Mouse (Mus musculus) neural tube, embryonic 11.5 days (tissue): ENCODE data around the gene Ufc1. TPM values are rescaled to one million over a fixed set of nuclear protein-coding genes. Genes with fewer than 3 reads are reported as not detected.
A peak's percentile ranks its signal among the peaks of the same experiment; 100 is the strongest.

Experiments
- ATAC-seq: fragments of 200-750 bp; cut with Nextera tagmentation; 2 replicates; pipeline ENCODE4 v1.8.0; 2017; ENCODE audit warnings: moderate number of reproducible peaks, mild to moderate bottlenecking, moderate TSS enrichment, moderate library complexity; ENCODE audit not compliant: insufficient read depth, low FRiP score, low TSS enrichment
- DNase-seq: peaks from one replicate; pipeline ENCODE4 v3.0.0-alpha.2; 2015; ENCODE audit warnings: low spot score
- H3K27ac ChIP-seq: fragments of 300-500 bp; sonication (generic); 2 replicates; pipeline ENCODE4 v1.5.1; 2014; ENCODE audit warnings: low read depth, mild to moderate bottlenecking, low read length
- H3K27me3 ChIP-seq: fragments of 300-500 bp; sonication (generic); 2 replicates; pipeline ENCODE4 v1.6.1; 2014; ENCODE audit warnings: mild to moderate bottlenecking, low read length, mixed read lengths; ENCODE audit not compliant: control insufficient read depth, insufficient read depth
- H3K36me3 ChIP-seq: fragments of 300-500 bp; sonication (generic); 2 replicates; pipeline ENCODE4 v1.6.1; 2014; ENCODE audit warnings: mild to moderate bottlenecking, low read length, moderate library complexity, mixed read lengths; ENCODE audit not compliant: control insufficient read depth, insufficient read depth
- H3K4me1 ChIP-seq: fragments of 300-500 bp; sonication (generic); 2 replicates; pipeline ENCODE4 v1.6.1; 2014; ENCODE audit warnings: low read length, mixed read lengths; ENCODE audit not compliant: control insufficient read depth, insufficient read depth
- H3K4me2 ChIP-seq: fragments of 300-500 bp; sonication (generic); 2 replicates; pipeline ENCODE4 v1.6.1; 2014; ENCODE audit warnings: low read depth, mild to moderate bottlenecking, moderate library complexity
- H3K4me3 ChIP-seq: fragments of 300-500 bp; sonication (generic); 2 replicates; pipeline ENCODE4 v1.5.1; 2014; ENCODE audit warnings: low read depth, low read length
- H3K9ac ChIP-seq: fragments of 300-500 bp; sonication (generic); 2 replicates; pipeline ENCODE4 v1.6.1; 2014; ENCODE audit warnings: mild to moderate bottlenecking, low read length
- H3K9me3 ChIP-seq: fragments of 300-500 bp; sonication (generic); 2 replicates; pipeline ENCODE4 v1.6.1; 2016; ENCODE audit warnings: low read length; ENCODE audit not compliant: control insufficient read depth
- WGBS: fragments of 180-500 bp; shearing (Covaris S2); extraction: QIAGEN DNeasy Blood & Tissue Kit; methylation state at CpG from one replicate; pipeline ENCODE4 v1.1.7; 2014; 5-methylcytosine and 5-hydroxymethylcytosine counted together
- polyA plus RNA-seq: library from polyadenylated mRNA; unstranded; fragments of >200 nt; fragmentation: Nextera tagmentation; extraction: Ambion mirVana; gene quantifications from 2 replicates; pipeline ENCODE4 v1.2.1, GENCODE M21; 2014

Gene Ufc1
- polyA plus RNA-seq, 1 experiment from 2014 or later: 103 TPM

GRCm38 (mm10) chr1:171283188-171284160 lies 11.3 kb downstream of the Ufc1 start:
- Histone ChIP-seq H3K9ac (no peak overlapping the region), H3K27ac (no peak overlapping the region), H3K9me3 (no peaks in the 10 kb centered on the region), H3K4me1 (peaks cover 10% of the 10 kb centered on the region; the same call in 1 of the 2 replicates), H3K4me3 (no peak overlapping the region), H3K4me2 (no peak overlapping the region), H3K27me3 (no peaks in the 10 kb centered on the region), H3K36me3 (peaks cover 5% of the 10 kb centered on the region)
- 92% methylated on average over 18 of the region's 18 CpGs for WGBS
- DNase-seq (no peak), ATAC-seq (no peak)

GRCm38 (mm10) chr1:171282086-171282805 lies 12.6 kb downstream of the Ufc1 start:
- 82% methylated on average over 18 of the region's 18 CpGs for WGBS
- H3K9me3 ChIP-seq: no peaks in the 10 kb centered on the region
- H3K27ac ChIP-seq: no peak overlapping the region
- no peak overlapping the region; the same call in 1 of the 2 replicates for H3K4me3 ChIP-seq
- H3K9ac ChIP-seq: no peak overlapping the region; the same call in 1 of the 2 replicates
- peaks cover 6% of the 10 kb centered on the region; the same call in 1 of the 2 replicates for H3K4me1 ChIP-seq
- DNase-seq: no peak
- no peak overlapping the region for H3K4me2 ChIP-seq
- ATAC-seq: no peak
- no peaks in the 10 kb centered on the region for H3K27me3 ChIP-seq
- peaks cover 14% of the 10 kb centered on the region for H3K36me3 ChIP-seq

GRCm38 (mm10) chr1:171281528-171281923 lies 13.3 kb downstream of the Ufc1 start:
- Histone ChIP-seq H3K4me3 (peak overlapping the region; percentile 67), H3K27me3 (no peaks in the 10 kb centered on the region), H3K4me2 (peak overlapping the region; percentile 78), H3K9ac (peak overlapping the region; percentile 50), H3K27ac (peak overlapping the region; percentile 76), H3K4me1 (peaks cover 6% of the 10 kb centered on the region; the same call in 1 of the 2 replicates), H3K9me3 (no peaks in the 10 kb centered on the region), H3K36me3 (peaks cover 14% of the 10 kb centered on the region)
- under 1% methylated on average over 10 of the region's 10 CpGs for WGBS
- ATAC-seq: peak; percentile 49
- DNase-seq: peak; percentile 80

GRCm38 (mm10) chr1:171280916-171281527 lies 13.8 kb downstream of the Ufc1 start, which contains the start of gene Ppox:
TSS of gene Ppox (minus strand) at chr1:171281186.
- Histone ChIP-seq H3K36me3 (peaks cover 15% of the 10 kb centered on the region), H3K4me1 (peaks cover 6% of the 10 kb centered on the region; the same call in 1 of the 2 replicates), H3K9ac (peak within 1 kb of the TSS; percentile 61), H3K27me3 (no peaks in the 10 kb centered on the region), H3K9me3 (no peaks in the 10 kb centered on the region), H3K27ac (peak within 1 kb of the TSS; percentile 76), H3K4me3 (peak within 1 kb of the TSS; percentile 67), H3K4me2 (peak within 1 kb of the TSS; percentile 84)
- ATAC-seq: peak; percentile 98
- WGBS: 0% methylated on average over 26 of the region's 26 CpGs
- peak; percentile 90 for DNase-seq

GRCm38 (mm10) chr1:171280250-171280915 lies 14.4 kb downstream of the Ufc1 start:
- Histone ChIP-seq H3K4me2 (peak overlapping the region; percentile 84), H3K4me1 (peaks cover 6% of the 10 kb centered on the region; the same call in 1 of the 2 replicates), H3K27me3 (no peaks in the 10 kb centered on the region), H3K9me3 (no peaks in the 10 kb centered on the region), H3K4me3 (peak overlapping the region; percentile 67), H3K36me3 (peaks cover 16% of the 10 kb centered on the region), H3K27ac (no peak overlapping the region), H3K9ac (peak overlapping the region; percentile 61)
- ATAC-seq (peak; percentile 40), DNase-seq (no peak)
- 2% methylated on average over 25 of the region's 25 CpGs for WGBS

- Histone ChIP-seq H3K9ac (peak overlapping the region; percentile 61), H3K9me3 (no peaks in the 10 kb centered on the region), H3K4me3 (peak overlapping the region; percentile 67), H3K27me3 (no peaks in the 10 kb centered on the region), H3K4me1 (peaks cover 6% of the 10 kb centered on the region; the same call in 1 of the 2 replicates), H3K36me3 (peaks cover 16% of the 10 kb centered on the region), H3K4me2 (peak overlapping the region; percentile 84), H3K27ac (no peak overlapping the region)
- ATAC-seq (no peak), DNase-seq (no peak)
- WGBS: 68% methylated on average over 5 of the region's 5 CpGs
Observed at GRCm38 (mm10) chr1:171279721-171280120, 15.1 kb downstream of the Ufc1 start.

- H3K36me3 ChIP-seq: peaks cover 18% of the 10 kb centered on the region
- peak overlapping the region; percentile 67; the same call in 1 of the 2 replicates for H3K4me3 ChIP-seq
- no peak overlapping the region; the same call in 1 of the 2 replicates for H3K9ac ChIP-seq
- no peak overlapping the region for H3K4me2 ChIP-seq
- DNase-seq (no peak), ATAC-seq (no peak)
- H3K4me1 ChIP-seq: peaks cover 6% of the 10 kb centered on the region; the same call in 1 of the 2 replicates
- no peaks in the 10 kb centered on the region for H3K27me3 ChIP-seq
- 88% methylated on average over 14 of the region's 14 CpGs for WGBS
- no peak overlapping the region for H3K27ac ChIP-seq
- no peaks in the 10 kb centered on the region for H3K9me3 ChIP-seq
Observed at GRCm38 (mm10) chr1:171279012-171279705, 15.7 kb downstream of the Ufc1 start.
